Mouse (Mus musculus): ENCODE results near the gene Adgrd1. TPM values are rescaled to one million over a fixed set of nuclear protein-coding genes. Genes with fewer than 3 reads are reported as not detected.

The Adgrd1 gene
- polyA plus RNA-seq, 1 experiment from 2014 or later = 0.02 TPM

GRCm38 (mm10) chr5:129236366-129236765 is 139.8 kb downstream of the Adgrd1 start:
- Histone ChIP-seq H3K4me2 (no peak overlapping the region), H3K4me1 (replicated peaks) (no peaks in the 10 kb centered on the region), H3K36me3 (no peaks in the 10 kb centered on the region), H3K9ac (no peak overlapping the region), H3K27me3 (no peaks in the 10 kb centered on the region), H3K9me3 (replicated peaks) (no peaks in the 10 kb centered on the region), H3K4me3 (replicated peaks) (no peak overlapping the region), H3K27ac (no peak overlapping the region)
- ATAC-seq (ENCODE audit: low read depth) (no peak), DNase-seq (no peak)
- WGBS (ENCODE audit: insufficient replicate concordance) = 68% methylated on average over 11 of the region's 11 CpGs

- Histone ChIP-seq H3K27ac (no peak overlapping the region), H3K4me1 (replicated peaks) (no peaks in the 10 kb centered on the region), H3K27me3 (no peaks in the 10 kb centered on the region), H3K4me2 (no peak overlapping the region), H3K9me3 (replicated peaks) (no peaks in the 10 kb centered on the region), H3K4me3 (replicated peaks) (no peak overlapping the region), H3K9ac (no peak overlapping the region), H3K36me3 (no peaks in the 10 kb centered on the region)
- WGBS (ENCODE audit: insufficient replicate concordance) = 43% methylated on average over 11 of the region's 11 CpGs
- DNase-seq = no peak
- ATAC-seq (ENCODE audit: low read depth) = no peak
These were observed 145.3 kb downstream of the Adgrd1 start for GRCm38 (mm10) chr5:129241865-129242264.

- Histone ChIP-seq H3K27me3 (no peaks in the 10 kb centered on the region), H3K4me2 (no peak overlapping the region)
These were observed 145.7 kb downstream of the Adgrd1 start for GRCm38 (mm10) chr5:129242265-129242664.

GRCm38 (mm10) chr5:129243120-129243519 is 146.6 kb downstream of the Adgrd1 start:
- DNase-seq = no peak
- no peak for ATAC-seq (ENCODE audit: low read depth)
- no peak overlapping the region for H3K27ac ChIP-seq
- WGBS (ENCODE audit: insufficient replicate concordance) = 77% methylated on average over 4 of the region's 4 CpGs
- no peak overlapping the region for H3K4me2 ChIP-seq
- H3K36me3 ChIP-seq = no peaks in the 10 kb centered on the region
- no peak overlapping the region for H3K4me3 ChIP-seq (replicated peaks)
- H3K9me3 ChIP-seq (replicated peaks) = no peaks in the 10 kb centered on the region
- no peak overlapping the region for H3K9ac ChIP-seq
- H3K27me3 ChIP-seq = no peaks in the 10 kb centered on the region
- H3K4me1 ChIP-seq (replicated peaks) = no peaks in the 10 kb centered on the region

More at GRCm38 (mm10) chr5:129242265-129242664, 145.7 kb downstream of the Adgrd1 start:
- 31% methylated on average over 3 of the region's 3 CpGs for WGBS (ENCODE audit: insufficient replicate concordance)
- Histone ChIP-seq H3K9me3 (replicated peaks) (no peaks in the 10 kb centered on the region), H3K4me3 (replicated peaks) (no peak overlapping the region), H3K4me1 (replicated peaks) (no peaks in the 10 kb centered on the region), H3K27ac (no peak overlapping the region), H3K36me3 (no peaks in the 10 kb centered on the region), H3K9ac (no peak overlapping the region)
- no peak for DNase-seq
- no peak for ATAC-seq (ENCODE audit: low read depth)

GRCm38 (mm10) chr5:129244392-129244791 is 147.8 kb downstream of the Adgrd1 start:
- no peak for DNase-seq
- no peak overlapping the region for H3K9ac ChIP-seq
- no peaks in the 10 kb centered on the region for H3K36me3 ChIP-seq
- H3K4me1 ChIP-seq (replicated peaks) = no peaks in the 10 kb centered on the region
- H3K27me3 ChIP-seq = no peaks in the 10 kb centered on the region
- no peak overlapping the region for H3K4me3 ChIP-seq (replicated peaks)
- WGBS (ENCODE audit: insufficient replicate concordance) = 50% methylated on average over 5 of the region's 5 CpGs
- H3K4me2 ChIP-seq = no peak overlapping the region
- H3K9me3 ChIP-seq (replicated peaks) = no peaks in the 10 kb centered on the region
- no peak overlapping the region for H3K27ac ChIP-seq
- ATAC-seq (ENCODE audit: low read depth) = no peak

GRCm38 (mm10) chr5:129249080-129249479 is 152.5 kb downstream of the Adgrd1 start:
- H3K27ac ChIP-seq = no peak overlapping the region
- DNase-seq (no peak), ATAC-seq (ENCODE audit: low read depth) (no peak)
- H3K4me3 ChIP-seq (replicated peaks) = no peak overlapping the region
- peaks cover 13% of the 10 kb centered on the region for H3K9me3 ChIP-seq (replicated peaks)
- H3K36me3 ChIP-seq = no peaks in the 10 kb centered on the region
- WGBS (ENCODE audit: insufficient replicate concordance) = 65% methylated on average over 8 of the region's 8 CpGs
- no peak overlapping the region for H3K9ac ChIP-seq
- H3K27me3 ChIP-seq = no peaks in the 10 kb centered on the region
- no peaks in the 10 kb centered on the region for H3K4me1 ChIP-seq (replicated peaks)
- no peak overlapping the region for H3K4me2 ChIP-seq

Other genes starting within 250 kb of the Adgrd1 start
- gene Rimbp2, start 143.3 kb upstream of the Adgrd1 start, polyA plus RNA-seq (2015; fragmentation: Nextera tagmentation; extraction: Ambion mirVana) = not detected in 2 replicates
- gene Stx2, start 88.2 kb upstream of the Adgrd1 start, polyA plus RNA-seq (2015; fragmentation: Nextera tagmentation; extraction: Ambion mirVana) = 78.6 and 94.8 TPM in 2 replicates
- 634 and 723 TPM in 2 replicates for gene Ran, start 76.7 kb upstream of the Adgrd1 start, polyA plus RNA-seq (2015; fragmentation: Nextera tagmentation; extraction: Ambion mirVana)